Mouse (Mus musculus): ENCODE measurements around the gene Itga11. TPM values are rescaled to one million over a fixed set of nuclear protein-coding genes. Genes with fewer than 3 reads are reported as not detected.

Itga11 gene
- polyA plus RNA-seq, 1 experiment from 2014 or later = 3.0 TPM

- ATAC-seq (ENCODE audit: low FRiP score) (no peak), DNase-seq (ENCODE audit: low spot score) (no peak)
- Histone ChIP-seq H3K9me3 (ENCODE audit: control insufficient read depth, low read length) (no peaks in the 10 kb centered on the region), H3K27me3 (ENCODE audit: control insufficient read depth, insufficient read depth, low read length) (no peaks in the 10 kb centered on the region), H3K4me1 (replicated peaks; ENCODE audit: control insufficient read depth, insufficient read depth, low read length) (no peaks in the 10 kb centered on the region), H3K36me3 (ENCODE audit: control insufficient read depth, insufficient read depth, low read length) (no peaks in the 10 kb centered on the region), H3K4me3 (ENCODE audit: low read depth, low read length) (no peak overlapping the region), H3K27ac (ENCODE audit: low read depth, low read length) (no peak overlapping the region), H3K4me2 (replicated peaks; ENCODE audit: low read depth, low read length) (no peak overlapping the region), H3K9ac (ENCODE audit: low read depth, low read length) (no peak overlapping the region)
- 55% methylated on average over 3 of the region's 3 CpGs for WGBS
These were observed 82.0 kb downstream of the Itga11 start for GRCm38 (mm10) chr9:62759601-62760000.

GRCm38 (mm10) chr9:62763478-62763877, 85.9 kb downstream of the Itga11 start:
- no peak overlapping the region for H3K9ac ChIP-seq (ENCODE audit: low read depth, low read length)
- H3K27ac ChIP-seq (ENCODE audit: low read depth, low read length) = no peak overlapping the region
- whole genome bisulfite sequencing = 23% methylated on average over 13 of the region's 13 CpGs
- DNase-seq (ENCODE audit: low spot score) = no peak
- no peaks in the 10 kb centered on the region for H3K27me3 ChIP-seq (ENCODE audit: control insufficient read depth, insufficient read depth, low read length)
- no peak for ATAC-seq (ENCODE audit: low FRiP score)
- no peaks in the 10 kb centered on the region for H3K4me1 ChIP-seq (replicated peaks; ENCODE audit: control insufficient read depth, insufficient read depth, low read length)
- no peak overlapping the region for H3K4me3 ChIP-seq (ENCODE audit: low read depth, low read length)
- no peak overlapping the region; the same call in 1 of the 2 replicates for H3K4me2 ChIP-seq (replicated peaks; ENCODE audit: low read depth, low read length)
- no peaks in the 10 kb centered on the region for H3K36me3 ChIP-seq (ENCODE audit: control insufficient read depth, insufficient read depth, low read length)
- no peaks in the 10 kb centered on the region for H3K9me3 ChIP-seq (ENCODE audit: control insufficient read depth, low read length)

DNA sequence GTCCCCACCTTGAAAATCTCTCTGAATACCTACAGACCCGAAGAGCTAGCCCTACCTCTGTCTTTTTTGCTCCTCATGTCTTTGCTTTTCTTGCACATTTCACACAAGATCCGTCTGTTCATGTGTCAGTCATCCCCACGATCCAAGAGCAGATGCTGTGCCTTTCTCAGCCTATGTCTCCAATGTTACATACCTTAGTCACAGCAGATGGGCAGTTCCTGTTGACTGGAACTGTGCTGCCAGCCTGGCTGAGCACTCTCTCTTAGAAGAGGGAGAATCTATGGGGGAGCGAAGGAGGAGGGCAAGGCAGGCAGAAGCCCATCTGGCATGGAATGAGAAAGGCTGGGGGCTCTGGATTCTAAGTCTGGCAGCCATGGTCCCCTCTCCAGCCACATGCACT, 87.7 kb downstream of the Itga11 start:
- H3K27ac ChIP-seq (ENCODE audit: low read depth, low read length) = no peak overlapping the region
- ATAC-seq (ENCODE audit: low FRiP score) = no peak
- no peak overlapping the region for H3K4me2 ChIP-seq (replicated peaks; ENCODE audit: low read depth, low read length)
- no peaks in the 10 kb centered on the region for H3K9me3 ChIP-seq (ENCODE audit: control insufficient read depth, low read length)
- no peaks in the 10 kb centered on the region for H3K4me1 ChIP-seq (replicated peaks; ENCODE audit: control insufficient read depth, insufficient read depth, low read length)
- H3K27me3 ChIP-seq (ENCODE audit: control insufficient read depth, insufficient read depth, low read length) = no peaks in the 10 kb centered on the region
- no peak for DNase-seq (ENCODE audit: low spot score)
- no peak overlapping the region for H3K9ac ChIP-seq (ENCODE audit: low read depth, low read length)
- H3K4me3 ChIP-seq (ENCODE audit: low read depth, low read length) = no peak overlapping the region
- no peaks in the 10 kb centered on the region for H3K36me3 ChIP-seq (ENCODE audit: control insufficient read depth, insufficient read depth, low read length)
- WGBS = 85% methylated on average over 4 of the region's 4 CpGs

GRCm38 (mm10) chr9:62767464-62767863, 89.8 kb downstream of the Itga11 start:
- WGBS = 65% methylated on average over 17 of the region's 17 CpGs
- DNase-seq (ENCODE audit: low spot score) = no peak
- ATAC-seq (ENCODE audit: low FRiP score) = no peak
- no peak overlapping the region for H3K4me3 ChIP-seq (ENCODE audit: low read depth, low read length)
- no peaks in the 10 kb centered on the region for H3K36me3 ChIP-seq (ENCODE audit: control insufficient read depth, insufficient read depth, low read length)
- H3K4me2 ChIP-seq (replicated peaks; ENCODE audit: low read depth, low read length) = no peak overlapping the region
- H3K27ac ChIP-seq (ENCODE audit: low read depth, low read length) = no peak overlapping the region
- H3K9me3 ChIP-seq (ENCODE audit: control insufficient read depth, low read length) = no peaks in the 10 kb centered on the region
- H3K4me1 ChIP-seq (replicated peaks; ENCODE audit: control insufficient read depth, insufficient read depth, low read length) = no peaks in the 10 kb centered on the region
- H3K27me3 ChIP-seq (ENCODE audit: control insufficient read depth, insufficient read depth, low read length) = no peaks in the 10 kb centered on the region
- H3K9ac ChIP-seq (ENCODE audit: low read depth, low read length) = no peak overlapping the region

DNA sequence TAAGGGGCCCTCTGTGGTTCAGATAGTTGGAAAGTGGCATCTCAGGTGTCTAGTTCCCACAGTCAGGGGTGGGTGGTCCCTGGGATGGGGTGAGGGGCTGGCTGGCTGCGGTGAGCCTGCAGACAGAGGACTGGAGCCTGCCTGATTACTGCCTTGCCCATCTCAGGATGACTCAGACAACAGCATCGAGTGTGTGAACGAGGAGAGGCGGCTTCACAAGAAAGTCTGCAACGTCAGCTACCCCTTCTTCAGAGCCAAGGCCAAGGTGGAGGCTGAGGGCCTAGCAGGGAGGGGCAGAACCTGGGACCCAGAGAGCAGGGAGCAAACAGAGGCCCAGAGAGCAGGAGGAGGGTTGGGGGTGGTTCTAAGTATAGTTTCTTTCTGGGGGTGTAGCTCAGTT, 90.7 kb downstream of the Itga11 start:
- no peak overlapping the region for H3K9ac ChIP-seq (ENCODE audit: low read depth, low read length)
- no peak for ATAC-seq (ENCODE audit: low FRiP score)

DNA sequence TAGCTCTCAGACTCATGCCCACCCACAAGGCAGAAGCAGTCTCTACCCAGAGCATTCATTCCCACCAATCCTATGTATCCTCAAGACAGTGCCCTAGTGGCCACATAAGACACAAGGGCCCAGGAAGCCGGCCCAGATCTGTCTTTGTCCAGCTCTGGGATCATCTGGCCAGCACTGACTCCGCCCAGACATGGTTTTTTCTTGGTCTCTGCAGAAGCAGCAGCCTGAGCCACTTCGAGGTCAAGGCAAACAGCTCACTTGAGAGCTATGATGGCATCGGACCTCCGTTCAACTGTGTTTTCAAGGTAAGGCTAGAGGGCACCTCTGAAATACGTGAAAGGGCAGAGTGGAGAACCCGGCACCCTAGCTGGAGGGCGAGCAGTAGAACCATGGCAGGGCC, 95.1 kb downstream of the Itga11 start:
- H3K9ac ChIP-seq (ENCODE audit: low read depth, low read length) = no peak overlapping the region
- H3K9me3 ChIP-seq (ENCODE audit: control insufficient read depth, low read length) = no peaks in the 10 kb centered on the region
- WGBS = 77% methylated on average over 8 of the region's 8 CpGs
- H3K36me3 ChIP-seq (ENCODE audit: control insufficient read depth, insufficient read depth, low read length) = no peaks in the 10 kb centered on the region
- no peak for DNase-seq (ENCODE audit: low spot score)
- no peak overlapping the region for H3K27ac ChIP-seq (ENCODE audit: low read depth, low read length)
- no peaks in the 10 kb centered on the region for H3K4me1 ChIP-seq (replicated peaks; ENCODE audit: control insufficient read depth, insufficient read depth, low read length)
- H3K4me2 ChIP-seq (replicated peaks; ENCODE audit: low read depth, low read length) = no peak overlapping the region
- no peaks in the 10 kb centered on the region for H3K27me3 ChIP-seq (ENCODE audit: control insufficient read depth, insufficient read depth, low read length)
- no peak for ATAC-seq (ENCODE audit: low FRiP score)
- H3K4me3 ChIP-seq (ENCODE audit: low read depth, low read length) = no peak overlapping the region

More for the DNA sequence above, 90.7 kb downstream of the Itga11 start:
- Histone ChIP-seq H3K4me3 (ENCODE audit: low read depth, low read length) (no peak overlapping the region), H3K27ac (ENCODE audit: low read depth, low read length) (no peak overlapping the region), H3K36me3 (ENCODE audit: control insufficient read depth, insufficient read depth, low read length) (no peaks in the 10 kb centered on the region), H3K27me3 (ENCODE audit: control insufficient read depth, insufficient read depth, low read length) (no peaks in the 10 kb centered on the region), H3K4me2 (replicated peaks; ENCODE audit: low read depth, low read length) (no peak overlapping the region), H3K4me1 (replicated peaks; ENCODE audit: control insufficient read depth, insufficient read depth, low read length) (no peaks in the 10 kb centered on the region), H3K9me3 (ENCODE audit: control insufficient read depth, low read length) (no peaks in the 10 kb centered on the region)
- DNase-seq (ENCODE audit: low spot score) = no peak
- 87% methylated on average over 5 of the region's 5 CpGs for WGBS

- Histone ChIP-seq H3K9me3 (ENCODE audit: control insufficient read depth, low read length) (no peaks in the 10 kb centered on the region), H3K4me2 (replicated peaks; ENCODE audit: low read depth, low read length) (no peak overlapping the region), H3K27me3 (ENCODE audit: control insufficient read depth, insufficient read depth, low read length) (no peaks in the 10 kb centered on the region), H3K4me1 (replicated peaks; ENCODE audit: control insufficient read depth, insufficient read depth, low read length) (no peaks in the 10 kb centered on the region), H3K36me3 (ENCODE audit: control insufficient read depth, insufficient read depth, low read length) (no peaks in the 10 kb centered on the region), H3K9ac (ENCODE audit: low read depth, low read length) (no peak overlapping the region), H3K4me3 (ENCODE audit: low read depth, low read length) (no peak overlapping the region), H3K27ac (ENCODE audit: low read depth, low read length) (no peak overlapping the region)
- ATAC-seq (ENCODE audit: low FRiP score) = no peak
- 55% methylated on average over 4 of the region's 4 CpGs for WGBS
- no peak for DNase-seq (ENCODE audit: low spot score)
These were observed 97.8 kb downstream of the Itga11 start for GRCm38 (mm10) chr9:62775464-62775863.

GRCm38 (mm10) chr9:62777461-62777860, 99.8 kb downstream of the Itga11 start:
- no peaks in the 10 kb centered on the region for H3K4me1 ChIP-seq (replicated peaks; ENCODE audit: control insufficient read depth, insufficient read depth, low read length)
- 6% methylated on average over 5 of the region's 5 CpGs for WGBS
- ATAC-seq (ENCODE audit: low FRiP score) (peak; percentile 56; the same call in 1 of the 2 replicates), DNase-seq (ENCODE audit: low spot score) (peak; percentile 81)
- H3K4me3 ChIP-seq (ENCODE audit: low read depth, low read length) = no peak overlapping the region
- no peak overlapping the region for H3K4me2 ChIP-seq (replicated peaks; ENCODE audit: low read depth, low read length)
- no peaks in the 10 kb centered on the region for H3K9me3 ChIP-seq (ENCODE audit: control insufficient read depth, low read length)
- H3K36me3 ChIP-seq (ENCODE audit: control insufficient read depth, insufficient read depth, low read length) = no peaks in the 10 kb centered on the region
- H3K9ac ChIP-seq (ENCODE audit: low read depth, low read length) = no peak overlapping the region
- H3K27me3 ChIP-seq (ENCODE audit: control insufficient read depth, insufficient read depth, low read length) = no peaks in the 10 kb centered on the region
- no peak overlapping the region for H3K27ac ChIP-seq (ENCODE audit: low read depth, low read length)

DNA sequence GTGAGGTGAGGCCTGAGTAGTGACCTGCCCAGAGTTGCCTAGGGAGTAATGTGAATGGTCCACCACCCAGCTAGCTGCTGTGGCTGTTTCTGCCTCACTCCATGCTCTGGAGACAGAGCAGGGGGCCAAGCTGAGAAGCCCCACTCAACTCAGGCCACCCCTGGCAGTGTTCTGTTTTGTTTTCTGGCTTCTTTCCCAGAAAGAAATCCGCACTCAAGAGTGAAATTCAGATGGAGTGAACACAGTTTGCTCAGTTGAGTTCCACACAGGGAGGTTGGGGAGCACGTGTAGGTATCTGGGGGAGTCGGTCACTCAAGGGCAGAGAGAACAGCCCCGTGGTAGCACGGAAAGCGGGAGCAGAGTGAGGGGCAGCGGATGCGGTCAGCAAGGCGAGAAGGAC, 101.1 kb downstream of the Itga11 start:
- 88% methylated on average over 9 of the region's 9 CpGs for WGBS
- no peaks in the 10 kb centered on the region for H3K27me3 ChIP-seq (ENCODE audit: control insufficient read depth, insufficient read depth, low read length)

More for the DNA sequence above, 101.1 kb downstream of the Itga11 start:
- Histone ChIP-seq H3K4me3 (ENCODE audit: low read depth, low read length) (no peak overlapping the region), H3K9ac (ENCODE audit: low read depth, low read length) (no peak overlapping the region), H3K36me3 (ENCODE audit: control insufficient read depth, insufficient read depth, low read length) (no peaks in the 10 kb centered on the region), H3K4me2 (replicated peaks; ENCODE audit: low read depth, low read length) (no peak overlapping the region), H3K27ac (ENCODE audit: low read depth, low read length) (no peak overlapping the region), H3K9me3 (ENCODE audit: control insufficient read depth, low read length) (no peaks in the 10 kb centered on the region), H3K4me1 (replicated peaks; ENCODE audit: control insufficient read depth, insufficient read depth, low read length) (peaks cover 3% of the 10 kb centered on the region; the same call in 1 of the 2 replicates)
- no peak for DNase-seq (ENCODE audit: low spot score)
- no peak for ATAC-seq (ENCODE audit: low FRiP score)
